Mouse (Mus musculus): ENCODE data around the gene H2al1f.
"Not testable (repeated sequence)": the region's sequence is repeated elsewhere in the genome, so short reads cannot be mapped to it uniquely, and the experiment has no call there.

Gene H2al1f

GRCm38 (mm10) chrX:11314858-11315257, at the start of gene H2al1f:
TSS of gene H2al1f (plus strand) at chrX:11315158.
- not testable (repeated sequence) for DNase-seq (ENCODE audit: low spot score in 2 of 2)

- DNase-seq (ENCODE audit: low spot score in 2 of 2): no peak
Observed at GRCm38 (mm10) chrX:11267791-11268190, 47.2 kb upstream of the H2al1f start.

DNA sequence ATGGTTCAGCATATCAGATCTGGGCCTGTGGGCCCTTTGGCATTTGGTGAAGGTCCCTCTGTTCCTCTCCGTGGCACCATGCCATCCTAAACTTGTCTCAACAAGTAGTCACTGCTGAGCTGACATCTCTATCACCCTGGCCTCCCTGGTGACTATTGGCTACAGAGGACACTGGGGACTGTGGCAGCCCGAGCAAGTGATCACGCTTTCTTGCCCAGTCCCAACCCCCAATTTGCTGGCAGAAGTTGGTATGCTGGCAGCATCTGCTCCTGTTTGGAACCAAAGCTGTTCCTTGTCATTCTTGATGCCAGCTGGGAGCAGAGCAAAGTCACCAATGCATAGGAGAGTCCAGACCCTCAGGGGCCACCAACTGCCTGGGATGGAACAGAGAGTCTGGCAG, 45.9 kb upstream of the H2al1f start:
- peak in 1 of 2 experiments; percentile 12 for DNase-seq (ENCODE audit: low spot score in 2 of 2)

DNA sequence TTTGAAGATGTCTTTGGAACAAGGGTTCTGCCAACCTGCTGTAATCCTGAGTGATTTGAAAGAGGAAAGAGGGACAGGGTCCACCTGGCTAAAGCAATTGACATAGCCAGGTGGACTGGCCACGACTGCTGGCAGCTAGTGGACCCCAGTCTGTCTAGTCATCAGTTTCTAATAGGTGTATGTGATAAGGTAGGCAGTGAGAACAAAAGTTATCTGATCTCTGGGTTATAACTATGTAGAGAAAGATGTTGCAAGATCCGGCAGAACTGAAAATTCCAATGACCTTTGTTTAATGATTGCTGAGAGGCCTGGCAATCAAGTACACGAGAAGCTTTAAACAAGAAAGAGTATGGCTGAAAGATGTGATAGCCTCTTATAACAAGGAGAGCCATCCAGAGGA, 41.8 kb upstream of the H2al1f start:
- no peak for DNase-seq (ENCODE audit: low spot score in 2 of 2)

DNA sequence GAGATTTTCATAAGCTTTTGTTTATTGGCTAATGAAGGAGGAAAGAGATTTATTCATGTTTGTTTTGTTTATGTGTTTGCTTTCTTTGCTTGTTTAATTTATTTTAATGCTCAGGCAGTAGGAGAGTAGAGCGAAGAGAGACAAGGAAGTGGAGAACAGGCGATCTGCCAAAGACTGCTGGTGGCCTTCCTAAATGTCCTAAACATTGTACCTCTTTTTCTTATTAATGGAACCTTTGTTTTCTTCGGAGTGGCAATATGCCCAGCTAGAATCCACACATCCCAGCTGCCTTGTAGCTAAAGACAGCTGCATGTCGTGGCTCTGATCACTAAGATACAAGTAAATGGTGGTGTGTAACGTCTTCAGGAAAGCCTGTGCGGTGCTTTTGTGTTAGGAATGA, 37.9 kb upstream of the H2al1f start:
- DNase-seq (ENCODE audit: low spot score in 2 of 2): no peak

DNA sequence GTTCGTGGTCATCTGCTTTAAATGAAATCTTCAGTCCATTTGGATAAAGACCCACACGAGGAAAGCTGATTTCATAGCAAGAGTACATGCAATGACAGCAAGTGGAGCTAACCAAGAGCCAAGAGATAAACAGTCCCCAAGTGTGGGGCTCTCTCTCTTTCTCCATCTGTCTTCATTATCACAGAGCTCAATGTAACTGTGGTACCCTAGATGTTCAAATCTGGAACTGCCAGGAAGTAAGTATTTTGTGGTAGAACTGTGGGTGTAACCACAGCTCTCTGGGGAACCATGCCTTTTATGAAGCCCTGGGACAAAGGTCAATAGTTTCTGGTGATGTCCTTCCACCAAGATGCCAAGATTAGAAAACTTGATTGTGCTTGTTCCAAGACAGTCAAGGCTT, 34.2 kb upstream of the H2al1f start:
- no peak for DNase-seq (ENCODE audit: low spot score in 2 of 2)

- no peak for DNase-seq (ENCODE audit: low spot score in 2 of 2)
Observed at GRCm38 (mm10) chrX:11288306-11288882, 26.6 kb upstream of the H2al1f start.

- no peak for DNase-seq (ENCODE audit: low spot score in 2 of 2)
Observed at GRCm38 (mm10) chrX:11289244-11289643, 25.7 kb upstream of the H2al1f start.

- DNase-seq (ENCODE audit: low spot score in 2 of 2): not testable (repeated sequence)
Observed at GRCm38 (mm10) chrX:11298957-11299356, 16.0 kb upstream of the H2al1f start, which contains the start of gene H2al1a. TSS of gene H2al1a (plus strand) at chrX:11299257.

- not testable (repeated sequence) for DNase-seq (ENCODE audit: low spot score in 2 of 2)
Observed at GRCm38 (mm10) chrX:11302132-11302531, 12.8 kb upstream of the H2al1f start, which contains the start of gene H2al1b. TSS of gene H2al1b (plus strand) at chrX:11302432.

DNA sequence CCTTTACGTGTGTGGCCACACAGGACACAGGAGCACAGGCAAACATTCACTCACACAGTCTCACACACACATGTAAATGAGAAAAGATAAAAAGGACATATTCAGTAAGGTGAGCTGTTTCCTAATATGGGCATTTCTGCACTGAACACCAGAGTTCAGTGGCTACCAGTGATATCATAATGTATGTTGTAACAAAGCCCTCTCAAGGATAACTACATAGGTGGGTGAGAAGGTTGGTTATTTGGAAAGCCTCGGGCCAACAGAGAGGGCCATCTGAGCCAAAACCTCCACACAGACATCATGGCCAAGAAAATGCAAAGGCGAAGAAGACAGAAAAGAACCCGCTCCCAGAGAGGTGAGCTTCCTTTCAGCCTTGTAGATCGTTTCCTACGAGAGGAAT, 9.6 kb upstream of the H2al1f start, which contains the start of gene H2al1c:
Gene H2al1c (plus strand): TSS at position 301 of the 400 bp plus-strand sequence.
- not testable (repeated sequence) for DNase-seq (ENCODE audit: low spot score in 2 of 2)

GRCm38 (mm10) chrX:11308524-11308923, 6.4 kb upstream of the H2al1f start, which contains the start of gene H2al1d:
TSS of gene H2al1d (plus strand) at chrX:11308824.
- not testable (repeated sequence) for DNase-seq (ENCODE audit: low spot score in 2 of 2)

DNA sequence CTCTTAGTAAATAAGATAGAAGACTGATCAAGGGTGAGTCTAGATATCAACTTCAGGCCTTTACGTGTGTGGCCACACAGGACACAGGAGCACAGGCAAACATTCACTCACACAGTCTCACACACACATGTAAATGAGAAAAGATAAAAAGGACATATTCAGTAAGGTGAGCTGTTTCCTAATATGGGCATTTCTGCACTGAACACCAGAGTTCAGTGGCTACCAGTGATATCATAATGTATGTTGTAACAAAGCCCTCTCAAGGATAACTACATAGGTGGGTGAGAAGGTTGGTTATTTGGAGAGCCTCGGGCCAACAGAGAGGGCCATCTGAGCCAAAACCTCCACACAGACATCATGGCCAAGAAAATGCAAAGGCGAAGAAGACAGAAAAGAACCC, 3.3 kb upstream of the H2al1f start, which contains the start of gene H2al1e:
Gene H2al1e (plus strand): TSS at position 301 of the 400 bp plus-strand sequence.
- DNase-seq (ENCODE audit: low spot score in 2 of 2): not testable (repeated sequence)

GRCm38 (mm10) chrX:11317956-11318355, 3.0 kb downstream of the H2al1f start, which contains the start of gene H2al1g:
TSS of gene H2al1g (plus strand) at chrX:11318256.
- not testable (repeated sequence) for DNase-seq (ENCODE audit: low spot score in 2 of 2)

- DNase-seq (ENCODE audit: low spot score in 2 of 2): not testable (repeated sequence)
Observed at GRCm38 (mm10) chrX:11321192-11321591, 6.2 kb downstream of the H2al1f start, which contains the start of gene H2al1h. TSS of gene H2al1h (plus strand) at chrX:11321492.

GRCm38 (mm10) chrX:11324359-11324758, 9.4 kb downstream of the H2al1f start, which contains the start of gene H2al1i:
TSS of gene H2al1i (plus strand) at chrX:11324659.
- DNase-seq (ENCODE audit: low spot score in 2 of 2): not testable (repeated sequence)

- DNase-seq (ENCODE audit: low spot score in 2 of 2): not testable (repeated sequence)
Observed at GRCm38 (mm10) chrX:11327522-11327921, 12.6 kb downstream of the H2al1f start, which contains the start of gene H2al1j. TSS of gene H2al1j (plus strand) at chrX:11327822.

DNA sequence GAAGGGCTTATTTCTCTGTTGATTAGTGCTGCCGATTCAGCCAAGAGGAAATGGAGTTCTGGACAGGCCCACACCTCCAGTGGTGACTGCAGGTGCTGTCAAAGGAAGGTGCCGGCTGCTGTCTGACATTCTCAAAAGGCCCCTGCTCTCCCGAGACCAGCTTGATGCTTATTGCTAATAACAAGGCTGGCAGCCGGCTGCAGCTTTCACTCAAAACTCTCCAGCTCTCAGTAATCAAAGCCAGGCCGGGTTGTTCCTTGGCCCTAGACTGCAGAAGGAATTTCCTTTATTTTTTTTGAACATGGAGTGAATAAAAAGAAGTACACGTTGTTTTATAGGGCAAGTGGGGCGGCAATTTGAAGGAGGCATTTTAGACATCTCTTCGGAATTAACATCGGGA, 30.8 kb downstream of the H2al1f start:
- DNase-seq (ENCODE audit: low spot score in 2 of 2): no peak

DNA sequence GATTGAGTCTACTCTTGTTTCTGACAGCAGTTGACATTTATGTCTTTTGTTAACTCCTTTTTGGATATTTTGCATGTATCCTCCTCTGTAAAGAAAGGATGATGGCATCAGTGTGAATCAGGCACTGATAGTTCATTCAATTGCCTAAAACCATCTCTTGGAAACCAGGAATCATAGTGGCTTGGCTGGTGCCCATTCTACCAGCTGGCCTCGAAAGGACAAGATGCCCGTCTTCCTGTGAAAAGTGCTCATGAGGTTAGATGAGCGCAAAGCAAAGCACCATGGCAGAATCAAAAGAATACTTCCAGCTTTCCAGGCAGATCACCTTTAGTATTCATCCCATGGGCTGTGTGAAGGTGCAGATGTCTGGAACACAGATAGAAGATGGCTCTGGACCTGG, 31.8 kb downstream of the H2al1f start:
- no peak for DNase-seq (ENCODE audit: low spot score in 2 of 2)

DNA sequence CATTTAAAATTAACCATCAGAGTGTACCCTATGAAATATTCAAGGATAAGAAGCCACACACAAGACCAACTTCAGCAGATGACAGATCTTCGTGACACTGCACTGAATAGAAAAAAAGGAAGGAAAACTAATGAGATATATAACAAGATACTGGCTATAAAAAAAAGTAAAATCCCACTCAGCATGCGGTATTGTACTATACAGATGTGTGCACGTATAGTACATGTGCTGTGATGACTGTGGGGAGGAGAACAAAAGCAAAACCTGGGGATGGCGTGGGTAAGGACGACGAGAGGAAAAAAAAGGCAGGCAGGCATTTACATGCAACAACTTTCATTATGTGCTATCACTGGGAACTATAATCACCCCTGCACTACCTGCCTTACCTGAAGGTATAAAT, 45.9 kb downstream of the H2al1f start:
- no peak for DNase-seq (ENCODE audit: low spot score in 2 of 2)

- DNase-seq (ENCODE audit: low spot score in 2 of 2): no peak
Observed at GRCm38 (mm10) chrX:11361261-11361660, 46.3 kb downstream of the H2al1f start.

GRCm38 (mm10) chrX:11363890-11364289, 48.9 kb downstream of the H2al1f start:
- no peak for DNase-seq (ENCODE audit: low spot score in 2 of 2)

Data from frontal cortex, postnatal 36 days (tissue).